Mouse (Mus musculus): ENCODE data around the gene Sik2. TPM values are rescaled to one million over a fixed set of nuclear protein-coding genes. Genes with fewer than 3 reads are reported as not detected.

Sik2 gene
- 47.6 TPM for polyA plus RNA-seq (2017; shearing (Covaris generic))

DNA sequence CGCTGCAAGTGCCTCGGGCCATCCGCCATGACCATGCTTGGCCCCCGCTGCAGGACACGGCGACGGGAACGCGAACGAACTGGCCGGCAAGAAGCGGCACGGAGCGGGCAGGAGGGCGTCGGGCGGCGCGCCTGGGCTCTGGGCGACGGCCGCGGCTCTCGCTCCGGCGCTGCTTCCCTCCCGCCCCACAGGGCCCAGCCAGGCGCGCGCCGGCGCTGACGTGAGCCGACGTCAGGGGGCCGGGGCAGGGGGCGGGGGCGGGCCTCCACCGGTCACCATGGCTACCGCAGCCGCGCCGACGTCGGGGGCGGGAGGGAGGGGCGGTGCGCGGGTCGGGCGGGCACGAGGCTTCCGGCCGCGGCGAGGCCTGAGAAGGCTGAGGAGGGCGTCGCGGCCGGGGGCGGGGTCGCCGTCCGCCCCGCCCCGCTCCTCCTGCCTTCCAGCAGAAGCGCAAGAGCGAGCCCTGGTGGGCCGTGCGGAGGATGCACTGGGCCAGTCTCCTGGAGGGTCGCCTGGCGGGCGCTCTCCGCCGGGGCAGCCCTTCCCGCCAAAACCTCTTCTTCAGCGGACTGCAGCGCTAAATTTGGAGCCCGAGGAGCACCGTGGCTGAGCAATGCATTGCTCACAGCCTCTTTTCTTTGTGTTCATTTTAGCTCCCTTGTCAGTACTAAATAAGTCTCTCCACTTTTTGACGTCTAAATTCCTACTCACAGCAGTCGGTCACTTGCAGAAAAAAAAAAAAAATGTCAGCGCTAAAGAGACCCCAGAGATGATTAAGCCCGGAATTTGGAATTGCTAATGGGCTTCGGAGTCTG, at the start of gene Sik2:
TSS of gene Sik2 (minus strand) at position 233 of the 815 bp plus-strand sequence.

DNA sequence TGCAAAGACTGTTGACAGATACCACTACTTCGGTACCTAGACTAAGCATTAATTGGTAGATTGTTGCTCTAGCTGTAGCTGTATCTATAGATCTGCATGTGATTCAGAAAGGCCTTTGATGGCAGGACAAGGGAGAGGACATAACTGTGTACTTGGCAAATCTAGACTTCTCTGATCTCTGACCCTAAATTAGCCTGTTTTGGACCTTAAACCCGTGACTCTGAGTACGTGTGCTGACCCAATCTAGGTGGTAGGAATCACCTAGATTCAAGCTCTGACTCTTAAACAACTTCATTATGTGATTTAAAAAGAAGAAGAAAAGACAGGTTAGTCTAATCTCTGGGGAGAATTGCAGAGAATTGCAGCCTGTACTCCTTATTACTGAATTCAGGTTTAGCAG, 163.8 kb downstream of the Sik2 start, which contains the start of gene Ppp2r1b:
TSS of gene Ppp2r1b (plus strand) at position 221 of the 400 bp plus-strand sequence.

Other genes starting within 250 kb of the Sik2 start
- gene Fdxacb1, start 240.8 kb downstream of the Sik2 start, polyA plus RNA-seq (2017; shearing (Covaris generic)) = 6.9 TPM
- 22.8 TPM for gene Alg9, start 234.1 kb downstream of the Sik2 start, polyA plus RNA-seq (2017; shearing (Covaris generic))
- gene 1110032A03Rik, start 233.6 kb downstream of the Sik2 start, polyA plus RNA-seq (2017; shearing (Covaris generic)) = 8.7 TPM
- gene Ppp2r1b, start 163.8 kb downstream of the Sik2 start, polyA plus RNA-seq (2017; shearing (Covaris generic)) = 43.9 TPM
- gene Btg4, start 51.8 kb upstream of the Sik2 start, polyA plus RNA-seq (2017; shearing (Covaris generic)) = not detected
- gene Layn, start 68.0 kb upstream of the Sik2 start, polyA plus RNA-seq (2017; shearing (Covaris generic)) = not detected
- not detected for gene 4833427G06Rik, start 93.0 kb upstream of the Sik2 start, polyA plus RNA-seq (2017; shearing (Covaris generic))
- 0.05 TPM for gene Gm32742, start 156.4 kb upstream of the Sik2 start, polyA plus RNA-seq (2017; shearing (Covaris generic))
- 9.9 TPM for gene Pou2af1, start 204.6 kb upstream of the Sik2 start, polyA plus RNA-seq (2017; shearing (Covaris generic))